Mouse (Mus musculus): ENCODE measurements around the gene Lrcol1.

Gene Lrcol1

GRCm38 (mm10) chr5:110386371-110387330 is 42.1 kb downstream of the Lrcol1 start:
- DNase-seq (ENCODE audit: low spot score in 2 of 2), result peak; percentile 51 to 75

GRCm38 (mm10) chr5:110387332-110387731 is 42.8 kb downstream of the Lrcol1 start:
- DNase-seq (ENCODE audit: low spot score in 2 of 2), result no peak

GRCm38 (mm10) chr5:110390631-110391030 is 46.1 kb downstream of the Lrcol1 start:
- DNase-seq (ENCODE audit: low spot score in 2 of 2), result no peak

GRCm38 (mm10) chr5:110392727-110393126 is 48.2 kb downstream of the Lrcol1 start:
- no peak for DNase-seq (ENCODE audit: low spot score in 2 of 2)

GRCm38 (mm10) chr5:110395006-110395661 is 50.6 kb downstream of the Lrcol1 start:
- no peak for DNase-seq (ENCODE audit: low spot score in 2 of 2)

- DNase-seq (ENCODE audit: low spot score in 2 of 2), result no peak
Observed at GRCm38 (mm10) chr5:110401101-110401500, 56.6 kb downstream of the Lrcol1 start.

- DNase-seq (ENCODE audit: low spot score in 2 of 2), result no peak
Observed at GRCm38 (mm10) chr5:110402557-110402956, 58.0 kb downstream of the Lrcol1 start.

GRCm38 (mm10) chr5:110403931-110404330 is 59.4 kb downstream of the Lrcol1 start:
- DNase-seq (ENCODE audit: low spot score in 2 of 2), result no peak

All from frontal cortex, postnatal 10 days (tissue).